Mouse (Mus musculus) limb, embryonic 14.5 days (tissue): Measurements from ENCODE around the gene Upp2. TPM values are rescaled to one million over a fixed set of nuclear protein-coding genes. Genes with fewer than 3 reads are reported as not detected.

Experiments used
- ATAC-seq: fragments of 200-750 bp; cut with Nextera tagmentation; 2 replicates; pipeline ENCODE4 v1.8.0; 2017; ENCODE audit warnings: low read depth, moderate number of reproducible peaks, moderate TSS enrichment; ENCODE audit not compliant: low FRiP score
- DNase-seq: peaks from one replicate; pipeline ENCODE4 v3.0.0-alpha.2; 2015; ENCODE audit warnings: low spot score
- H3K27ac ChIP-seq: fragments of 300-500 bp; sonication (generic); replicated peaks from 2 replicates; pipeline ENCODE4 v1.5.1; 2014; ENCODE audit warnings: low read depth, mild to moderate bottlenecking, low read length, moderate library complexity, mixed read lengths
- H3K27me3 ChIP-seq: fragments of 300-500 bp; sonication (generic); 2 replicates; pipeline ENCODE4 v1.6.1; 2014; ENCODE audit warnings: low read length, mixed read lengths; ENCODE audit not compliant: control insufficient read depth, insufficient read depth
- H3K36me3 ChIP-seq: fragments of 300-500 bp; sonication (generic); 2 replicates; pipeline ENCODE4 v1.6.1; 2014; ENCODE audit warnings: mild to moderate bottlenecking, low read length, moderate library complexity, mixed read lengths; ENCODE audit not compliant: control insufficient read depth, insufficient read depth
- H3K4me1 ChIP-seq: fragments of 300-500 bp; sonication (generic); 2 replicates; pipeline ENCODE4 v1.6.1; 2014; ENCODE audit warnings: antibody characterized with exemption, low read length, mixed read lengths; ENCODE audit not compliant: control insufficient read depth, insufficient read depth
- H3K4me2 ChIP-seq: fragments of 300-500 bp; sonication (generic); replicated peaks from 2 replicates; pipeline ENCODE4 v1.6.1; 2014; ENCODE audit warnings: low read depth, mild to moderate bottlenecking, low read length, moderate library complexity; ENCODE audit not compliant: severe bottlenecking
- H3K4me3 ChIP-seq: fragments of 300-500 bp; sonication (generic); replicated peaks from 2 replicates; pipeline ENCODE4 v1.5.1; 2014; ENCODE audit warnings: low read length
- H3K9ac ChIP-seq: fragments of 300-500 bp; sonication (generic); 2 replicates; pipeline ENCODE4 v1.6.1; 2014; ENCODE audit warnings: mild to moderate bottlenecking, low read depth, low read length, moderate library complexity; ENCODE audit not compliant: severe bottlenecking
- H3K9me3 ChIP-seq: fragments of 300-500 bp; sonication (generic); 2 replicates; pipeline ENCODE4 v1.6.1; 2016; ENCODE audit warnings: low read length; ENCODE audit not compliant: control insufficient read depth
- POLR2A ChIP-seq: fragments of 200-500 bp; IDR thresholded peaks from 2 replicates; pipeline ENCODE4 v1.8.0; 2012; ENCODE audit warnings: inconsistent platforms, mild to moderate bottlenecking, moderate library complexity, borderline replicate concordance; ENCODE audit not compliant: insufficient read depth, insufficient read length; ENCODE audit errors: extremely low read depth
- WGBS: fragments of 180-500 bp; shearing (Covaris S2); extraction: QIAGEN DNeasy Blood & Tissue Kit; methylation state at CpG from one replicate; pipeline ENCODE4 v1.1.7; 2014; 5-methylcytosine and 5-hydroxymethylcytosine counted together
- polyA plus RNA-seq, 2 experiments: library from polyadenylated mRNA; depleted of rRNA in 1 of 2; stranded (reverse) in 1 of 2; unstranded in 1 of 2; fragments of >200 nt; fragmentation: Nextera tagmentation in 1 of 2; extraction: Ambion mirVana in 1 of 2; gene quantifications; 2 replicates each; pipeline versions ENCODE4 v1.2.1 to v1.2.3; 2012 to 2014

The Upp2 gene
- polyA plus RNA-seq, 2 experiments: 9.3 to 12.3 TPM

DNA sequence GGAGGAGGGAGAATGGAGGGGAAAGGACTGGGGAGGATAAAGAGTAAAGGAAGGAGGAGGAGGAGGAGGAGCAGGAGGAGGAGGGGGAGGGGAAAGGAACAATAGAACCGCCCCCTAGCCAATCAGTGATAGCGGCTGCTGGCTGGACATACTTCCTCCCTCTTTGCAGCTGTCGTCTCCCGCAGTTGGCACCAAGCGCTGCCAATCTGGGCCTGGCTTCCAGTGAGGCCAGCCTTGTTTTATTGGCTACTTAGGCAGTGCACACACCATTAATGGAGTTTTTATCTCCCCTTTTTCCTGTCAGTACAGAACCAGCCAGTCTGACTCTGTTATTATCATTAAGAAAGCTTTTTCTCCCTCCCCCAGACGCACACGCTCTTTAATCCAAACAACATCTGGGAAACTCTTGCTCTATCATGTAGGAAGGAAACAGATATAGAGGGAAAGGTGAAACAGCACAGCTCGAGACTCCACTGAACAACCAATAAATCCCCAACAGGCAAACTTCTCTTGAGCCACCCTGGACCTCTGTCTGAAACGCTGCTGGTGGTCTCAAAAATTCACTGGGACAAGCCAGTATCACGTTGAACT is 34.7 kb upstream of the Upp2 start:
- ATAC-seq: peak; percentile 85
- Histone ChIP-seq H3K9ac (no peak overlapping the region), H3K4me2 (peak overlapping the region; percentile 35), H3K4me1 (peaks cover 43% of the 10 kb centered on the region), H3K4me3 (no peak overlapping the region), H3K27me3 (no peaks in the 10 kb centered on the region), H3K27ac (peak overlapping the region; percentile 34), H3K36me3 (peaks cover 11% of the 10 kb centered on the region), H3K9me3 (no peaks in the 10 kb centered on the region)
- 6% methylated on average over 10 of the region's 10 CpGs for WGBS
- DNase-seq: peak; percentile 91
- no peak for TF ChIP-seq POLR2A

DNA sequence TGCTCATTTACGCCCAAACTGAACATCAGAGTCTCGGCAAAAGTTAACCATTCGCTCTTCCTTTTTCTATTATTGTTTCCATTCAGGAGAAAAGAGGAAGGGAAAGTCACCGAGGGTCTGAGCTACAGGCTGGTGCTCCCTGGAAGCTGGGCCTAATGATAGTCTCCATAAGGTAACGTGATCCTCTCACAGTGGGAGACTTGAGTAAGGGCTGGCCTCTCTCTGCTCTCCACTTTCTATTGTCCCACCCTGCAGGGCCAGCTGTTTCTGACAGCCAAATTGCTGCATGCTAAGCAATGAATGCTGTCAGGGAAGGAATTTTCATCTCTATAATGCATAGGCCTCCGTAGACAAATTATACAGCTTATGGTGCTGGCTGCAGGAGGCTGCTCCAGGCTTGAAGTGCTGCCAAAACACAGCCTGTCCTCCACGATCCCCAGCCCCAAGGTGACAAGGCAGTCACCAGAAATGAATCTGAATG is 33.5 kb upstream of the Upp2 start:
- Histone ChIP-seq H3K4me2 (peak overlapping the region; percentile 22; the same call in 1 of the 2 replicates), H3K4me3 (no peak overlapping the region), H3K9me3 (no peaks in the 10 kb centered on the region), H3K27ac (peak overlapping the region; percentile 52), H3K36me3 (peaks cover 12% of the 10 kb centered on the region), H3K4me1 (peaks cover 43% of the 10 kb centered on the region), H3K9ac (no peak overlapping the region), H3K27me3 (no peaks in the 10 kb centered on the region)
- 18% methylated on average over 7 of the region's 7 CpGs for WGBS
- DNase-seq: peak; percentile 74
- no peak for TF ChIP-seq POLR2A
- ATAC-seq: peak; percentile 84

DNA sequence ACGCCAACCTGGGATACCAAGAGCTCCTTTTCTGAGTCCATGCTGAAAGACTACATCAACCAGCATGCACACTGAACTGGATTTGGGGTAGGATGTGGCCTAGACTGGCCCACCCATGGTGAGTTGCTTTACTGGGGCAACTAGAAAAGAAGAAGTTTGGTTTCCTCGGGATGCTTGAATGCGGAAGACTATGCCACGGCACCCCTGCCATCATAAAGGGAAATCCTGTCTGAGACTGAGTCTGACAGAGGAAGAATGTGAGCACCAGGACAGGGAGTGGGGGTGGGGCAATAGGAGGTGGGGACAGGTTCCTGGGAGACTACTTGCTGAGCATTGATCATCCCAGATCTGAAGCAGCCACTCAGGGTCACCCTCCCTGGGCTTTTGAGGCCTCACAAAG is 32.7 kb upstream of the Upp2 start:
- no peak overlapping the region for H3K27ac ChIP-seq
- no peak overlapping the region for H3K4me2 ChIP-seq
- peaks cover 50% of the 10 kb centered on the region for H3K4me1 ChIP-seq
- no peak overlapping the region for H3K4me3 ChIP-seq
- H3K9me3 ChIP-seq: no peaks in the 10 kb centered on the region
- TF ChIP-seq POLR2A: no peak
- DNase-seq: no peak
- WGBS: 76% methylated on average over 4 of the region's 4 CpGs
- H3K27me3 ChIP-seq: no peaks in the 10 kb centered on the region
- no peak overlapping the region for H3K9ac ChIP-seq
- ATAC-seq: no peak
- H3K36me3 ChIP-seq: peaks cover 12% of the 10 kb centered on the region

DNA sequence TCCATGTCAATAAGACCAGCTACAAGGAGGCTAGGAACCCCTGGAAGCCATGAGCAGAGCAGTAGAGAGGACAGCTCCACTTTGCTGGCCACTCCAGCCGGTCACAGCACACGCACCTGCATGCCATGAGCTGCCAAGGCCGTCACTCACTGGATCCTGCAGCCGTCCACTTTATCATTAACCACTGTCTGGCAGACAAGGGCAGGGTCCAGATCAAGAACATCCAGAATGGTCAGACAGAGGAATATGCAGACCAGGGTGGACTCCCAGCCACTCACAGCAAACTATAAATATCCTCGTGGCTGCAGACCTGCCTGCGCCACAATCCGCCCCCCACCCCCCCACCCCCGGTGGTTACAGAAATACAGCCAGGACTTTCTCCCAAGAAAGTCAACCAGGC is 31.9 kb upstream of the Upp2 start:
- DNase-seq (no peak), ATAC-seq (no peak)
- Histone ChIP-seq H3K9me3 (no peaks in the 10 kb centered on the region), H3K36me3 (peaks cover 12% of the 10 kb centered on the region), H3K4me2 (no peak overlapping the region), H3K4me3 (no peak overlapping the region), H3K27me3 (no peaks in the 10 kb centered on the region), H3K9ac (no peak overlapping the region), H3K27ac (no peak overlapping the region), H3K4me1 (peaks cover 53% of the 10 kb centered on the region)
- no peak for TF ChIP-seq POLR2A
- WGBS: 73% methylated on average over 8 of the region's 8 CpGs

DNA sequence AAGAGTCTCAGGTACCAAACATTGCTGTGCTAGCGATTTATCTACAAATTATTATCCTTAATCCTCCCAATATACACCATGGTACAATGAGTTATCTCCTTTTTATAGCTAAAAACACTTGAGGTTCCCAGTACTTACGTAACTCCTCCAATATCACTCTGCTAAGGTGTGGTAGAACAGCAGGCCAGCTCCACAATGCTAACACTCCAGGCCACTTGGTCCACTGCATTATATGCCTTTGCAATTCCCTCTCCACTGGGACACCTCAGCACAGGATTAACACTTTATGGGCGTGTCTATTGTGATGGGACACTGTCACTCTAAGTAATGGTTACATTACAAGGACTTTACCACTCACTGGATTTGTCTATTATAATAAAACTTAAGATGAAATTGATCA is 30.3 kb upstream of the Upp2 start:
- TF ChIP-seq POLR2A: no peak
- H3K4me3 ChIP-seq: no peak overlapping the region
- H3K27me3 ChIP-seq: no peaks in the 10 kb centered on the region
- H3K36me3 ChIP-seq: peaks cover 12% of the 10 kb centered on the region
- no peak overlapping the region for H3K4me2 ChIP-seq
- ATAC-seq (no peak), DNase-seq (no peak)
- H3K9me3 ChIP-seq: no peaks in the 10 kb centered on the region
- WGBS: 90% methylated on average over 3 of the region's 3 CpGs
- H3K9ac ChIP-seq: no peak overlapping the region
- H3K27ac ChIP-seq: no peak overlapping the region
- H3K4me1 ChIP-seq: peaks cover 48% of the 10 kb centered on the region
